Mouse (Mus musculus) cerebral cortex, adult 2 months (tissue): ENCODE data around the gene Il11.

Experiments used
- WGBS: fragments of 180-500 bp; shearing (Covaris S2); methylation state at CpG from one replicate; pipeline ENCODE4 v1.1.7; 2018; 5-methylcytosine and 5-hydroxymethylcytosine counted together

Gene Il11

GRCm38 (mm10) chr7:4741672-4742481, 40.8 kb downstream of the Il11 start:
- WGBS = 85% methylated on average over 21 of the region's 21 CpGs

DNA sequence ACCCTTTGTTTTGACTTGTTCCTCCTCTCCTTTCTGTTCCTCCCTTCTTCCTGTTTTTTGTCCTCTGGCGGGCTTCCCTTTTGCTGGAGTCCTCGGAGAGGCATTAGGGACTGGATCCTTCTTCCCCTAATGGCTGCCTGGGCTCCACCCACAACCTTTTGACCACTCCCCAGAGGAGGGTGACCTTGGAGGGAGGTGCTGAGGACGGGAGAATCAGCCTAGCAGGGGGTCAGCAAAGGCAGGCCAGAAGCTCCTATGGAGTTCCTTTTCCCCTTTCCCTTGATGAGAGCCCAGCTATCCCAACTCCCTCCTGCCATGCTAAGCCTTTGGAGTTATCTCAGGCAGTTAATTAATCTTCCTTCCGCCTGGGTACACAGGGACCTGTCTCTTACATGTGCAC, 41.5 kb downstream of the Il11 start:
- 12% methylated on average over 4 of the region's 4 CpGs for WGBS

GRCm38 (mm10) chr7:4740309-4740727, 42.3 kb downstream of the Il11 start:
- WGBS = 1% methylated on average over 14 of the region's 14 CpGs

GRCm38 (mm10) chr7:4739544-4740275, 42.9 kb downstream of the Il11 start, which contains the start of gene Kmt5c:
Gene Kmt5c (plus strand): TSS chr7:4740115.
- under 1% methylated on average over 42 of the region's 44 CpGs for WGBS

- WGBS = 28% methylated on average over 10 of the region's 10 CpGs
Measured at GRCm38 (mm10) chr7:4739041-4739543, 43.6 kb downstream of the Il11 start.

DNA sequence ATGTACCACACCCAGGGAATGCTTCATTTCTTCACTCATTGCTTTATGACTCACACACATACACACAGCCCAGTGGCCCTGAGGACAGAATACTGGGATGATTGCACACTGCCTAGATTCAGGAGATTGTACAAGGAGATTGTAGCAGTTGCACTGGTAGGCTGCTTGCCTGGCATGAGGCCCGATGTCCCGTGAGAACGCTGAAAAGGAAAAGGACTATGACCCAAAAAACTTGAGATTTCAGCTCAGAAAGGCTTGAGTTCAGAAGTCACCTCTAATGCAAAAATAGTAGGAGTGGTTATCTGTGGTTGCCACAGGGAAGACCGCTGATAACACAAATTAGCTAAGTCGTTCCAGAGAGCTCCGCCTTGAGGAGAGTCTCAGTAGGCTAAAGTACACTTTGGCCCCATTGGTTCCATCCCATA, 49.7 kb downstream of the Il11 start:
- 69% methylated on average over 6 of the region's 6 CpGs for WGBS

DNA sequence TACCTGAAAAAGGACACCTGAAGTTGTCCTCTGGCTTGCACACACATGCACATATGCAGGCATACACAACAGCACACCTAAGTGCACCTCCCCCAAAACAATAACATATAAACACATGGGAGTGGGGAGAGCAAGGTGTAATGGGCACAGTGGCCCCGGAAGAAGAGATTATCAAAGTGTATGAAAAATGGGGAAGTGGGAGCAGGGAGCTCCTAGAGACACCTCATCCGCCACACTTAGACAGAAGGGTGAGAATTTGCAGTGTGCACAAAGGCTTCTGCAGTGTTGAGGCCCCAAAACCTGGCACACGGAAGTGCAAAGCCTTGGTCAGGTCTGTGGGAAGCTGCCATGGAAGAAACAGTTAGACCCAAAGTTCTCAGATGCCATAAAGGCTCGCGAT, 51.6 kb downstream of the Il11 start:
- WGBS = 90% methylated on average over 5 of the region's 5 CpGs

- WGBS = 82% methylated on average over 7 of the region's 7 CpGs
Measured at GRCm38 (mm10) chr7:4725169-4725568, 57.5 kb downstream of the Il11 start, which contains the start of gene Tmem150b. Gene Tmem150b (minus strand): TSS chr7:4725249.

- WGBS = 75% methylated on average over 3 of the region's 3 CpGs
Measured at GRCm38 (mm10) chr7:4724359-4724758, 58.3 kb downstream of the Il11 start.

GRCm38 (mm10) chr7:4723508-4723907, 59.2 kb downstream of the Il11 start:
- 31% methylated on average over 12 of the region's 12 CpGs for WGBS
